Mouse (Mus musculus) kidney, embryonic 14.5 days (tissue): ENCODE data around the gene Fam53b. TPM values are rescaled to one million over a fixed set of nuclear protein-coding genes. Genes with fewer than 3 reads are reported as not detected.

Experiments used
- polyA plus RNA-seq: library from polyadenylated mRNA; unstranded; fragments of >200 nt; fragmentation: Nextera tagmentation; extraction: Ambion mirVana; gene quantifications from 2 replicates; pipeline ENCODE4 v1.2.1, GENCODE M21; 2014

The Fam53b gene
- polyA plus RNA-seq, 1 experiment from 2014 or later: 22.1 TPM

Other genes with a start within 250 kb of the Fam53b start
- gene Oat, start 237.5 kb downstream of the Fam53b start, polyA plus RNA-seq: 142 and 154 TPM in 2 replicates
- not detected in 2 replicates for gene Nkx1-2, start 214.2 kb downstream of the Fam53b start, polyA plus RNA-seq
- 24.5 and 27.1 TPM in 2 replicates for gene Lhpp, start 203.2 kb downstream of the Fam53b start, polyA plus RNA-seq
- gene Eef1akmt2, start 38.8 kb upstream of the Fam53b start, polyA plus RNA-seq: 72.4 and 101 TPM in 2 replicates
- 37.6 and 50.0 TPM in 2 replicates for gene Abraxas2, start 45.3 kb upstream of the Fam53b start, polyA plus RNA-seq
- 18.0 and 20.0 TPM in 2 replicates for gene Zranb1, start 117.3 kb upstream of the Fam53b start, polyA plus RNA-seq